Mouse (Mus musculus) right cerebral cortex, postnatal 4 days (tissue): ENCODE measurements around the gene Olfr1437.
A peak's percentile ranks its signal among the peaks of the same experiment; 100 is the strongest.
"Not testable (repeated sequence)": the region's sequence is repeated elsewhere in the genome, so short reads cannot be mapped to it uniquely, and the experiment has no call there.

ENCODE experiments used
- DNase-seq: peaks from one replicate; pipeline ENCODE4 v3.0.0-alpha.2; 2022

Olfr1437 gene

GRCm38 (mm10) chr19:12325001-12325400 lies at the start of gene Olfr1437:
TSS of gene Olfr1437 (minus strand) at chr19:12325101.
- DNase-seq, result no peak

GRCm38 (mm10) chr19:12374465-12375025 lies 49.6 kb upstream of the Olfr1437 start:
- peak; percentile 27 for DNase-seq

GRCm38 (mm10) chr19:12373004-12373403 lies 48.1 kb upstream of the Olfr1437 start:
- DNase-seq, result no peak

GRCm38 (mm10) chr19:12335810-12336209 lies 10.9 kb upstream of the Olfr1437 start, which contains the start of gene Olfr1438-ps1:
TSS of gene Olfr1438-ps1 (minus strand) at chr19:12335910.
- no peak for DNase-seq

GRCm38 (mm10) chr19:12299030-12299429 lies 25.9 kb downstream of the Olfr1437 start, which contains the start of gene Olfr1436:
TSS of gene Olfr1436 (minus strand) at chr19:12299130.
- not testable (repeated sequence) for DNase-seq

- no peak for DNase-seq
Observed at GRCm38 (mm10) chr19:12292979-12293378, 31.9 kb downstream of the Olfr1437 start.

- DNase-seq, result no peak
Observed at GRCm38 (mm10) chr19:12279554-12279953, 45.3 kb downstream of the Olfr1437 start, which contains the start of gene Olfr1434. TSS of gene Olfr1434 (plus strand) at chr19:12279854.
